Mouse (Mus musculus): ENCODE data around the gene Trim2. TPM values are rescaled to one million over a fixed set of nuclear protein-coding genes. Genes with fewer than 3 reads are reported as not detected.
A peak's percentile ranks its signal among the peaks of the same experiment; 100 is the strongest.

Trim2 gene
- total RNA-seq (2015; ENCODE audit: low replicate concordance) (4.3 and 10.9 TPM in 2 replicates), total RNA-seq (2017; ENCODE audit: low replicate concordance) (8.9 and 11.4 TPM in 2 replicates)

GRCm38 (mm10) chr3:84306777-84307176, at the start of gene Trim2:
TSS of gene Trim2 (minus strand) at chr3:84306877.
- no peak for ATAC-seq (replicated peaks; ENCODE audit: low FRiP score, poor library complexity, severe bottlenecking)

DNA sequence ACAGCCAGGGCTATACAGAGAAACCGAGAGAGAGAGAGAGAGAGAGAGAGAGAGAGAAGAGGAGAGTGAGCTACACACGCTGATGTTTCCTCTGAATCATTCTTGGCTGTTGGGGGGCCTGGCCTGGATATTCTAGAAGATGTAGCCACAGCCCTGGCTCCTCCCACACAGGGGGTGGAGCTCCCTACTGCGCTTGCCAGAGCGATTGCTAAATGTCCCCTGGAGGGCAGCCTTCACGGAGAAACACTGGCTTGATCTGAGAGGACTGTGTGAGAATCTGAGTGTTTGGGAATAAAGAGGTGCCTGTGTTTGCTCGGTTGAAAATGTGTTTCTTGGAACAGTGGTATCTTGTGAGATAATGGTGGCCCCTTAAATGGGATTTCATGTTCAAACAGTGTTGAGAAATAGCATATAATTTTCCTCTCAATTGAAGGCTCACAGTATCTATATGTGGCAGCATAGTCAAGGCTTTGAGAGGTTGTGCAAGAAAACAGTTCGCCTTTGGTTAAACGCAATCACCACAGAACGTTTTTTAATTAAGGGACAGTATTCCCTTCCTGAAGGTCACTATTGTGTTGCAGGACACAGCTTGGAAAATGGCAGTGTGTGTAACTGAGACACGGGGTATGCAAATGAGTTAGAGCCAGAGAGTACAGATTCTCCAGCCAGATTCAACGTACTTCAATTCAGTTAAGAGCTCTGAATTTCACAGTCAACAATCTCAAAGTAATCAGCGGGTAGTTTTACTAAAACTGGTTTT, 49.4 kb upstream of the Trim2 start:
- peak; percentile 84 for ATAC-seq (replicated peaks; ENCODE audit: low FRiP score, poor library complexity, severe bottlenecking)

- ATAC-seq (replicated peaks; ENCODE audit: low FRiP score, poor library complexity, severe bottlenecking), result peak; percentile 66
Observed at GRCm38 (mm10) chr3:84352353-84353034, 45.8 kb upstream of the Trim2 start.

- peak; percentile 80 for ATAC-seq (replicated peaks; ENCODE audit: low FRiP score, poor library complexity, severe bottlenecking)
Observed at GRCm38 (mm10) chr3:84350311-84350710, 43.6 kb upstream of the Trim2 start.

GRCm38 (mm10) chr3:84349771-84350170, 43.1 kb upstream of the Trim2 start:
- ATAC-seq (replicated peaks; ENCODE audit: low FRiP score, poor library complexity, severe bottlenecking), result no peak

GRCm38 (mm10) chr3:84347426-84347825, 40.7 kb upstream of the Trim2 start:
- ATAC-seq (replicated peaks; ENCODE audit: low FRiP score, poor library complexity, severe bottlenecking), result no peak

GRCm38 (mm10) chr3:84346456-84347150, 39.9 kb upstream of the Trim2 start:
- no peak for ATAC-seq (replicated peaks; ENCODE audit: low FRiP score, poor library complexity, severe bottlenecking)

- ATAC-seq (replicated peaks; ENCODE audit: low FRiP score, poor library complexity, severe bottlenecking), result no peak
Observed at GRCm38 (mm10) chr3:84345646-84345980, 38.9 kb upstream of the Trim2 start.

DNA sequence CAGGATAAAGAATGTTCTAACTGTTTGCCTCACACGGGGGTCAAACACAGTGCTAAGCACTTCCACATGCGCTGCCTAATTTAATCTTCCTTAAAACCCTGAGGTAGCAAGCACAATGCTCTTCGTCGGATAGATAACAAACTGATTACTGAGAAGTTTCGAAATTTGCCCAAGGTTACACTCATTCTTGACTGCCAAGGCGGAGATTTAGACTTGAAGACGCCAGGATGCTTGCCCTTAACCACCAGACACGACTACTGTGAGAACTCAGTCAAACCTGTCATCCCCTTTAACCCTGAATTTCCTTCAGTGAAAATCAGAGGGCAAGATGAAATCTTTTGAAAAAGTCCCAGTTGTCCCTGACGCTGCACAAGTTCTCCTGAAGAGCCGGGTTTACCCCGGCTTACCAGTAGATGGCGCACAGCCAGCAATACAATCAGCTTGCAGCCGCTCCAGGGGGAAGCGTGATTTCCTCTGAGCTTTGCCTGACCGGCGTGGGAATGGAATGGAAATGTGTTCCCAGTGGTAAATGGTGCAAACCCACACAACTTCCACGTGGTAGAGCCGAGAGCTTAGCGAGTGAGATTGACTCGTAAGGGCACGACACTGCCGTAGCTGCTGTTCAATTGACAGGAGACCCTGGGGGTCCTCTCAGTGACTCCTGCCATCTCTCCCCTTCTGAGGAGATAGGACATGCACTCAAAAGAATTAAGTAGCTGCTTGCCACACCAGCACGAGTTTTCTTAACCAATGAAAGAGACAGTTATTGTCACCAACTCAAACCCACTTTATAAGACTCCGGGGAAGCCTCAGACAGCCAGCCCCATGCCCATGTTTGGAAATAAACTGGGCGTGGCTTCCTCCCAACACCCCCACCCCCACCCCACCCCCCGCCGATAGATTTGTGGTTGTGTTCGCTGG, 38.3 kb upstream of the Trim2 start:
- peak; percentile 71; the same call in 1 of the 2 replicates for ATAC-seq (replicated peaks; ENCODE audit: low FRiP score, poor library complexity, severe bottlenecking)

DNA sequence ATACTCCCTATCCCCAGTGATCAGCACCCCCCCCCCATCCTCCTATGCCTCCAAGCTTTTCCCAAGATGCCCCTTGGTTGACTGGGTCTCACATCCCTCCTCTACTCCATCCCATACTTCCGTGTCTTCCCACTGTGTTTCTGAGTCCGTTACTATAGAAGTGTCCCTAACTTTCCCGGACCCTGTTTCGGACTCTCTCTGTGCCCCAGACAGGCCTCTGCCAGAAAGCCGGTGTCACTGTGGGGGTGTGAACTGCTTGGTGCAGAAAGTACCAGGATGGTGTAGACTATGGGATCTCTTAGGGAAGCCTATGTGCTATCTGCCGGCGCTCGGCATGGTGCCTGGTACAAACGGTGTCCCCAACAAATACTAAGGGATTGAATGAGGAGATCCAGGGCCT, 36.4 kb upstream of the Trim2 start:
- ATAC-seq (replicated peaks; ENCODE audit: low FRiP score, poor library complexity, severe bottlenecking), result no peak

DNA sequence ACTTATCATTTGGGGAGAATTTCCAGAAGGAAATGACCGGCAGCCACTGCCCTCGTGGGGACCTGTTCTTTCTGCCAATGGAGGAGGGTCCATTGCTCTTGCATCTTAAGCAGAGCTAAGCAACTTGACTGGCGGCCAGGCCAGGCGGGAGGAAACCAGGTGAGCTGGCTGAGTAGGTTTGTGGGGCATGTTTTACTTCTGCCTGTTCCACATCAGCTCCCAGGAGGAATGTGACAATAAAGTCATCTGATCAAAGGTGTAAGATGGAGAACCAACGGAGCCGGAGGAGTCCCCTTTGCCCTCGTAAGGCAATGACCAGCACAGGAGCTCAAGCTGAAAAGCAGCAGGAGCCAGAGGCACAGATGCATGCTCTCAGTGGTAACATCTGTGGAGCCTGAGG, 35.1 kb upstream of the Trim2 start:
- ATAC-seq (replicated peaks; ENCODE audit: low FRiP score, poor library complexity, severe bottlenecking), result no peak

- ATAC-seq (replicated peaks; ENCODE audit: low FRiP score, poor library complexity, severe bottlenecking), result no peak
Observed at GRCm38 (mm10) chr3:84337585-84337984, 30.9 kb upstream of the Trim2 start.

DNA sequence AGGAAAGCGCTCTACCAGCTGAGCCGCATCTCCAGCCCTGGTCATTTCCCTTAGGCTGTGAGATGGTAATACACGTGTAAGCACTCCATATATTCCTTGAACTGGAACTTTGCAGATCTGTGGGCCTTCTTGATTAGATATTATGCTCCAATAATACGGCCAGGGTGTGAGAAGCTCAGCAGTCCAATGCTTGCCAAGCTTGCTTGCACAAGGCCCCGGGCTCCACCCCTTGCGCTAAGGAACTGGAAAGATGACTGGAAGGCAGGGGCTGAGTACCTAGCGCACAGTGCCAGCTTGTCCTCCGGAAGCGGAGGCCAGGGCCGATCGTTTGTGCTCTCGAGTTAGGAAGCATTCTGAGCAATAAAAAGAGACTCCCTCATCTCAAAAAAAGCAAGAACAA, 29.7 kb upstream of the Trim2 start:
- ATAC-seq (replicated peaks; ENCODE audit: low FRiP score, poor library complexity, severe bottlenecking), result no peak

- no peak for ATAC-seq (replicated peaks; ENCODE audit: low FRiP score, poor library complexity, severe bottlenecking)
Observed at GRCm38 (mm10) chr3:84335421-84336073, 28.9 kb upstream of the Trim2 start.

- no peak for ATAC-seq (replicated peaks; ENCODE audit: low FRiP score, poor library complexity, severe bottlenecking)
Observed at GRCm38 (mm10) chr3:84334771-84335420, 28.2 kb upstream of the Trim2 start.

DNA sequence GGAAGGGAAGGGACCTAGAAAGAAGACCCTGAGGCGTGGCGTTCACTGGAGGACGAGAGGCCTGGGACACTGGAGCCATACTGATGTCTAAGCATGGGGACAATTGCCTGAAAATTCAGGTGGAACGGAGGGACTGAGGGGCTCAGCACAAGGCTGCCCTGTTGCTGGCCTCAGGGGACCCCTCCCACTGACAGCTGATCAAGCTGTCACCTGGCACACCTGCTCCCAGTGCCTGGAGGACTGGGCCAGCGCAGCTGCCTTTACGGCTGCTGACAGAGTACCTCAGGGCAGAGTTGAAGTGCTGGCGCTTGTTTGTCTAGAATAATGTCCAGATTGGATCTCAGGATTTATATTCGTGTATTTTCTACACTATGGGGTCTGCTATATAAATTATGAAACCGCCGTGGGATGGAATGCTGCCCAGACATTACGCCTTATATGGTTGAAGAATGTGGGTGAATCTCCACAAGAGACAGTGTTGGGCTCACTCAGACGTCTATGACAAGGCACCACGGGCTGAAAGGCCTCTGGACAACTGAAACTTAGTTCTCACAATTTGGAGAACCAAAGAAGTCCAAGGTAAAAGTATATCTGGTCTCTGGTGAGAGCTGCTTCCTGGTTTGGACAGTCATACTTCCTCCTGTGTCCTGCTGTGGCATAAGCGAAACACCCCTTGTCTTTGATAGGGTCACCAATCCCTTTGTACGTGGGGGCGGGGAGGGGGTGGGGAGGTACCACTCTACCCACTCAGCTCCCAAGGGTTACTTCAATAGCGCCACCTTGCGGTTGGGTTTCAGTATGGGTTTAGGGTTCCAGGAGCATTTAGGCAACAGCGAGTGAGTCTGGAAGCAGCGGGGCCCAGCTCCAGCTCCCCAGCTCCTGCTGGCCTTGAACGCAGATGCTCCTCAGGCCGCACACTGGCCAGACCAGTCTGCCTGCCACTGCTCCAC, 27.0 kb upstream of the Trim2 start:
- no peak for ATAC-seq (replicated peaks; ENCODE audit: low FRiP score, poor library complexity, severe bottlenecking)

DNA sequence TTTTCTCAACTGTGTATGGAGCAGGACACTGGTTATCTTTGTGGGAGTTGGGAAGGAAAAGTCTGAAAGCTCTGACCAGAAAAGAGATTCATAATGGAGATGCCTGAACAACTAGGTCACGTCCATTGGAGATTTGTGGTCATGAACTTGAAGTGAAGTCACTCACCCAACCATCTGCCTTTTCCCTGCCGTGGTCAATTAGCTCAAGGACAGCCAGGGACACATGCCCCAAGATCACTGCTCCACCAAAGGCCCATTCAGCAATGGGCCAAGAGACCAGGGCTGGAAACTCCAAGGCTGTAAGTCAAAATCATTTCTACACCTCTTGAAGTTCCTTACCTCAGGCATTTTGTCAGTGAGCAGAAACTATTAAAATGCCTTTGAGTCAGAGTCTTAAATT, 23.5 kb upstream of the Trim2 start:
- ATAC-seq (replicated peaks; ENCODE audit: low FRiP score, poor library complexity, severe bottlenecking), result no peak

GRCm38 (mm10) chr3:84324967-84325441, 18.3 kb upstream of the Trim2 start:
- no peak for ATAC-seq (replicated peaks; ENCODE audit: low FRiP score, poor library complexity, severe bottlenecking)

Data from erythroid progenitor cell, adult 5-6 weeks (primary cell).